Mouse (Mus musculus): ENCODE results near the gene Spag7.

DNA sequence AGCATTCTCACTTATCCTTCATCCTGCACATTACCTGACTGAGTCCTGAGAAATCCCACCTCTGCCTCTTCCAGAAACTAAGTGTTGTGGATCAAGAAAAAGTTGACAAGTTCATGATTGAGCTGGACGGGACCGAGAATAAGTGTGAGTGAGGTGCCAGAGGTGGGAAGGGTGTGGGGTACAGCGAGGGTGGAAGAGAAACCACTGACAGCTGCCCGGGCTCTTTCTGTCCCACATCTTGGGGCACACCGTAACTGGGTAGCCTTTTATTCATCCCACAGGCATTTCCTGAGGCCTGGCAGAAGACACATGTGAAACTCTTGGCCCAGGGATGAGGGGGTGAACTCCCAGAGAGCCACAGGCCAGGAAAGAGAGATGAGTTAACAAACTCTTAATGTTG, 10.7 kb downstream of the Spag7 start:
- TF ChIP-seq CTCF (IDR thresholded peaks at IDR 0.05; ENCODE audit: low read depth, low read length) = no peak
- TF ChIP-seq POLR2A (IDR thresholded peaks at IDR 0.05; ENCODE audit: extremely low read depth, insufficient read depth, low read length) = no peak

Measured in liver, adult 2 months (tissue).